Mouse (Mus musculus) CD4-positive helper T cell, adult 2 months (primary cell): Measurements from ENCODE around the gene Jmjd6.
"Not testable (repeated sequence)": the region's sequence is repeated elsewhere in the genome, so short reads cannot be mapped to it uniquely, and the experiment has no call there.

ENCODE experiments used
- DNase-seq: peaks from one replicate; pipeline ENCODE4 v3.0.0-alpha.2; 2012; ENCODE audit warnings: low read depth, missing footprints, low spot score

Gene Jmjd6

DNA sequence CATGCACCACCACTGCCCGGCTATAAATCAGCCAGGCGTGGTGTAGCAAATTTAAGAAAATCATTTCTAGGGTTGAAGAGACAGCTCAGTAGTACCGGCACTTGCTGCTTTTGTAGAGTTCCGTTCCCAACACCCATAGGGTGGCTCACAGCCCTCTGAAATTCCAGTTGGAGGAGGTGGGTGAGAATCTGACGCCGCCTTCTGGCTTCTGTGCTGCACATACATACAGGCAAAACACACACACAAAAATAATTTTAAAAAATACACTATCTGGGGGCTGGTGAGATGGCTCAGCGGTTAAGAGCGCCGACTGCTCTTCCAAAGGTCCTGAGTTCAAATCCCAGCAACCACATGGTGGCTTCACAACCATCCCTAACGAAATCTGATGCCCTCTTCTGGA lies 19.4 kb downstream of the Jmjd6 start:
- not testable (repeated sequence) for DNase-seq

DNA sequence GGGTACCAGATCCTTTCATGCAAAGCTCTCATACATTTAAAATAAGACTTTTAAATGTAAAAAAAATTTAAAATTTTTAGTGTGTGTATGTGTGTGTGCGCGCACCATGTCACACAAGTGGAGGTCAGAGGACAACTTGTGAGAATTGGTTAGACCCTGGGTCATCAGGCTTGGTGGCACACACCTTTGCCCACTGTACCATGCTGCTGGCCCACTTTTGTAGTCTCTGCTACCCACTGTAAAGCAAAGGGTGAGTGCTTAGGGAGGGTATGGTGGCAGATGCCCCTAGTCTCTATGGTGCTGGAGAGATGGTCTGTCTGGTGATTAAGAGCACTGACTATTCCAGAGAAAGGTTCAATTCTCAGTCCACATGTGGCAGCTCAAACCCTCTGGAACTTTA lies 20.0 kb downstream of the Jmjd6 start:
- DNase-seq, result no peak

DNA sequence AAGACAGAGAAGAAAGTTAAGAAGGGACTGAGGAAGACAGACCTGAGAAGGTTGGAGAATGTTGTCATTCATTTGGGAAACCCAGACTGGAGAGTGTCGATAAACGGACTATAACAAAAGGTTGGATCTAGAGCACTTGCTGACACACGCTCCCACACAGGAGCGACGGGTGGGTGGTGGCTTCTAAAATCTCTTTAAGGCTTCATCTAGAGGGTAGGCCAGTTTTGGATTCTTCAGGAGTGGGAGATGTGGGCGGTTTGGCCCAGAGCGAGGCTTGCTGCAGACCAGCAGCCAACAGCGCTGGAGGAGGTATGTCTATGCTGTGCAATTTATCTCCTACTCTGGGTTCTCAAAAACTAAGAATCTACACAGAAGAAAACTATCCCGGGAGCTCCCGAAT lies 20.6 kb downstream of the Jmjd6 start:
- DNase-seq, result no peak

DNA sequence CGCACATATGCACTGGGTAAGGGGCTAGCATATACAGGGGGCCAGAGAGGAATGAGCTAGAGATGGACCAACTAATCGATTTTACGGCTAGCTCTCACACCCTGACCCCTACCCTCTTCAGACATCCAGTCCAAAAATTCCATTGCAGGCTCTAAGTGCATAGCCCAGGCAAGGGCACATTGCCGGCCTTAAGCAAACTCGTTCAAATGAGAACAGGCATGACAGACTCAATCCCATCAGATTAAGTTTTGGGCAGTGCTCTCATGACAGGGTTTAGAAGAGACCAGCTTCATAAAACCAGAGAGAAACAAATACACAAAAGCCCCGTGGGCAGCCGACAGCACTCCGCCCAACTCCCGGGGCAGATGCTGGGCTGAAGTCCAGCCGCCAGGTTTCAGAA lies 21.0 kb downstream of the Jmjd6 start:
- DNase-seq, result no peak

DNA sequence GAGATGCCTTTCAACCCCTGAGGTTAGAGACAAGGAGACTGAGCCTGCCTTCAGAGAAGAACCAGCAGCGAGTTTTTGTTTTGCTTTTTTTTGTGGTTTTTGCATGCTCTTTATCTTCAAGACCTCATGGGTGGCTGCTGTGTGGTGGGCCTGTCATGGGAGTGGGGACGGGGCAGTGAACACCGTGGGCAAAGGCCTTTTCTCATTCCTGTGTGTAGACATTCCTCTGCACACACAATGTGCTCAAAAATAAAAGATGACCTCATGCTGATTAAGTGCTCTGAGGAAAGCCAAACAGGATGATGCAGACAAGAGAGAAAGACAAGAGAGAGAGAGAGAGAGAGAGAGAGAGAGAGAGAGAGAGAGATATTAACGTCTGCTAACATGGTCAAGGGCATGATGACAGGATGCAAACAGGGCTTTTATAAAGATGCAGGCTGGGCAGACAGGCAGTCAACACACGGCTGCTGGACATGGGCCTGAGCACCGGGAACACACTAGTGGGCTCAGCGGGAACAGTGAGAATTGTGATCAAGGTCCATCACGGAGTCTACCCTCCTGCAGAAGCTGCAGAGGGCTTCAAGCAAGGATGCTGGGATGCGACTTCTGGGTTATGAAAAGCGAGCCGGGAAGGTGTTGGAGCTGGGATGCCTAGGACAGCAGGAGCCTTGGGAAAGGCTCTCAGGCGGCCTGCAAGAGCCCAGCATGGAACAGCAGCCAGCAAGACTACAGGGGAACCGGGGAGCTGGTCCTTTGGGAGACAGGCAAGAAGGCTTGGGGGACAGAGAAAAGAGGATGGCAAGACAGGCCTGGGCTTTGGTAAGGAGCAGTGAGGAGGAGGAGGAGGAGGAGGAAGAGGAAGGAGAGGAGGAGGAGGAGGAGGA lies 21.9 kb downstream of the Jmjd6 start:
- DNase-seq, result no peak

DNA sequence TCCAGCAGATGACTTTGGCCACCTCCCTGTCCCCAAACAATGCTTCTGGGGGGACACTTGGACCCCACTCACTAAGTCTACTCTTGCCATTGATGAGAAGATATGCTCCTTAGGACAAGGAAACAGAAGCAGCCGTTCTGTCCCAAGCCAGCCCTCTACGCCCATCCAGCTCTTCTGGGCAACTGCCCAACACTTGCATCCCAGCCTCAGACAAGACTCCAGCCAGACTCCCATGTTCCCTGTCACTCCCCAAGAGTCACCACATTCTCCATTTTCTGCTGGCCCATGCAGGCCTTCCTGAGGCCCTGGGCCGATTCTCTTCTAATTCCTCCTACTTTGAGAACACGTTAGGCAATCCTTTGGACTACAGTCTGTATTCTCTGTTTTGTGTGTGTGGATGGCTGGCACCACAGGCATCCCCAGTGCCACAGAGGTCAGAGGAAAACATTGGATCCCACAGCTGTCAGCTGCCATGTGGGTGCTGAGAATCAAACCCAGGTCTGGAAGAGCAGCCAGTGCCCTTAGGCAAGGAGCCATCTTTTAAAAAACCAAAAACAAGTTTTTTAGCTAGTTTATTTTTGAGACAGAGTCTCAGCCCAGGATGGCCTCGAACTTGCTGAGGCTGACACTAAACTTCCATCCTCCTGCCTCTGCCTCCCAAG lies 23.2 kb downstream of the Jmjd6 start:
- no peak for DNase-seq

DNA sequence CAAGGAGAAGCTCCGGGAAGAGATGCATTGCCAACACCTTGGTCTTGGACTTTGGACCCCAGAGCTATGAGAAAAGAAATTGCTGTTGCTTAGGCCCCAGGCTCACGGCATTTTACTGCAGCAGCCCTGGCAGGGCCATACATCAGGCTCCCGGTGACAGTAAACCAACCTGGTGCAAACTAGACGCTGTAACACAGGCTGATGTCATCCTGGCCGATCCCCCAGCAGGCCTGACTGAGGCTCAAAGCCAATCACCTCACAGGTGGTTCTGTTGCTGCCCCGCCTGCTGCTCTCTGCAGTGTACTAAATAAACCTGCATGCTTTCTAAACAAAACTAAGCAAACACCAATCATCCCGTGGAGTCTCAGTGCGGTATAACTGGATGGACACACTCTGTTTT lies 24.5 kb downstream of the Jmjd6 start:
- no peak for DNase-seq

DNA sequence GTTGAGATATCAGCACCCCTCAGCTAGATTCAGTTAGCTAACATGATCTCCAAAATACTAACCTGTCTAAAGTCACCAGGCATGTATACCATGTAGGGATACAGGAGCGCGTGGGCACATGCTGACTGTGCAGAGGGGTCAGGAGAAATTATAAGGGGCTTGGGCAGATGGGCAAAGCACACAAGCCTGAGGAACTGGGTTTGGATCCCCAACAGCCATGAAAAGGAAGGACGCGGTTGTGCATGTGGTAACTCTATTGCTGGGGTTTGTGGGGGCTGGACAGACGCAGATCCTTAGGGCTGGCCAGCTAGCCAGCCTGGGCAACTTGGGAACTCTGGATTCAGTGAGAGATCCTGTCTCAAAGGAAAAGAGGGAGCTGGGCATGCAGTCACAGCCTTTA lies 25.7 kb downstream of the Jmjd6 start:
- no peak for DNase-seq

DNA sequence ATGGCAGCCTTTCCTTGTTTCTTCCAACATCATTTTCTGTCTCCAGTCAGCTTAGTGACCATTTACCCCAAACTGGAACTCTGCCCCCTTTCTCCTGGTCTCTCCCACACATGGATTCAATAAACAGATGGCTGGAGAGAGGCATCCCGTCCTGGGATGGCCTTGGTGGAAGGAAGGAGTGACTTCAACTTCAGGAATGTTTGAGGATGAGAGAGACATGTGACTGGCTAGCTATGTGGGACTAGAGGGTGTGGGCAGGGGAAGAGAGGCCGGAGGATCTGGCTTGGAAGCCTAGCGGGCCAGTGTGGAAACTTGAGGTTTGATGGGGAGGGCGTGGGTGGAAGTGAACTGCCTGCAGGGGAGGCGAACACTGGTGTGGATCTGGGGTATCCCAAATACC lies 26.5 kb downstream of the Jmjd6 start:
- no peak for DNase-seq

DNA sequence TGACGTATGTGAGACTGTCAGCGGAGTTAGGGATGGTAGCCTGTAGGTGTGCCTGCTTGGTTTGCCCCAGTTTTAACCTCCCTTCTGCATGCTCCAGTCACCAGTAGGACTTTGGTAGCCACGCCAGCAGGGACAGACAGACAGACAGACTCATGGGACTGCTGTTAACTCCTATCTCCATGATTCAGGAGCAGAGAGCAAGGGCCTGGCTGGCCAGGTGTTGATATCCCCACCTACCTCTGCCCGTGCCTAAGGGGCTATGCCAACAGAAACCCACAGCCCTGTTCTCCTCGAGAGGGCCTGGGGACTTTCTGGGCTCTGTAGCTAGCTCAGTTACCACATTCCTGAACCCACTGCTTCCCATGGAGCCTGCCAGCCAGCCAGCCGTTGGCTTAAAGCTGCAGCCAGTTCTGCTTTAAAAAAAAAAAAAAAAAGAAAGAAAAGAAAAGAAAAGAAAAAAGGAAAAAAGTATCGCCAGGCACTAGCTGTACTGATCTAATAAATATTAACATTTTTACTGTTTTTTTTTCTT lies 28.3 kb downstream of the Jmjd6 start:
- no peak for DNase-seq

DNA sequence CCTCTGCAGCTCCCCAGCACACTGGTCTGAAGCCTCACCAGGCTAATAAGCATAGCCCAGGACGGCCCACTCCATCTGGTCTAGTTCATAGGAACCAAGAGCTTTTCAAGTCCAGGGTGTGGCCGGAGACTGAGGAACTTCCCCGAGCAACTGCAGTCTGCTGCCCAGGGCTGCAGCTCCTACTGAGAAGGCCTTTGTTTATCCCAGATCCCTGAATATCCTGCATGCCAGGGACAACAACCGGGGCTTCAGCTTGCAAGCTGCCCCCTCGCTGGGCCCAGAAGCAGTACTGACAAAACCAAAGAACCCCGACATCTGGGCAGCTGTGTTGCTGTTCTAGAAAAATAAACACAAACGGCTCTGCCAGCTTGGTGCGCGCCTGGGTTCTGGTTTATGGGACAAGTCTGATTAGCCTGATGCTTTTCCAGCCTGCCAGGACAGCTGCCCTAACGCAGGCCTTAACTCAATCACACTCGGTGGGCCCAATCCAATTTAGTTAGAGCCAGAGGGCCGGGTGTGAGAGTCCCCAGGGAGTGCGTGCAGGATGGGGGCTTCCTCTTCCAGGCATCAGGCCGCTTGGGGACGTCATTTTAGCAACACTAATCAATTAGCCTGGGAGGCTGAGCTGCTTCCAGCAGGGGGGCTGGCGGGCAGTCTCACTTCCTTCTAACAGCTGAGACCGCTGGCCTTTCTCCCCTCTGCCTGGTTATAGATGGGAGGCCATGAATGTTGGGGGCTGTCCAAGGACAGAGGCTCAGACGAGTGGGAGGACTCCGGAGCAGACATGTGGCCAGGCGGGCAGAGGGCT lies 29.0 kb downstream of the Jmjd6 start:
- no peak for DNase-seq

DNA sequence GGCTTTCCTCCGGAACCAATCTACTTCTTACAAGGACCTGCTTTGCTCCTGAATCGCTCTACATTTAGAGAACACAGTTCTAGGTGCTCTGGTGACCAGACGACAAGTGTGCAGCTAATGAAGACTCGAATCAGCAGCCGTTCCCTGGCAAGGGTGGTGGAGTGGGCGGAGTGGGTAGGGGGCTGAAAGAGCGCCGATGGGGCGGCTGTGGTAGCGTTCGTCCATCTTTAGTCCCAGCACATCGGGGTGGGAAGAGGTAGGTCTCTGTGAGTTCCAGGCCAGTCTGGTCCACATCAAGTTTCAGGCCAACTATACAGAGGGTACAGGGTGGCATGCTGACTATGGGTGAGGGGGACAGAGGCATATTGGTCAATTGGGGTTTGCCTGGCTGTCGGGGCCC lies 29.6 kb downstream of the Jmjd6 start:
- no peak for DNase-seq

DNA sequence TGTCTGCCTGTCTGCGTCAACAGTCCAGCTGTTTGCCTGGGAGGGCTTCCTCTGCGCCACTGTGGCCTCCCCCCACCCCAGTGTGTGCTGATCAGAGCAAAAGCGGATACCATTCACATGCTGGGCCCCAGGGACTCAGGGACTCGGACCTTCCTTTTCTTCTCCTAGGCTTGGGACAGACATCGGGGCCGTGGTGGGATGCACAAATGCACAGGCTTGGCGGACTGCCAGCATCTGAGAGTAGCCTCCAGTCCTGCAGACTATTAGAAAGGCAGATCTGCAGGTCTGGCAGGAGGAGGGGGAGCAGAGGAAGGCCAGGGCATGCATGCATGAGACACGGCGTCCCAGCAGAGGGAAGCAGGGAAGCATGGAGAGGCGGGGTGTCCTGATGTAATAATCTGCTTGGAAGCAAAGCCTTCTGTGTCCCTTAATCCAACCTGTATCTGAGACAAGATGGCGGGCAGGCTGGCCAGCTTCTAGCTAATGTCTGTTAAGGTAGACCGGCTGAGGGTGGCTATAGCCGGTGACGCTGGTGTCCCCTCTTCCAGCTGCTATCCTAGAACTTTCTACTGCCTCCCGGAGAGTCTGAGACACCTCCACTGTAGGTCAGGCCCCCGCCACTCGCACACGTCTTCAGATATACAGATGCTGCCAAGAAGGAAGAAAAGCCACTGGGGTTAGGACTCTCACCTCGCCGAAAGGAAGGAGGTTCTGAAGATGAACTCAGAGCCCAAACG lies 30.3 kb downstream of the Jmjd6 start:
- DNase-seq, result no peak

DNA sequence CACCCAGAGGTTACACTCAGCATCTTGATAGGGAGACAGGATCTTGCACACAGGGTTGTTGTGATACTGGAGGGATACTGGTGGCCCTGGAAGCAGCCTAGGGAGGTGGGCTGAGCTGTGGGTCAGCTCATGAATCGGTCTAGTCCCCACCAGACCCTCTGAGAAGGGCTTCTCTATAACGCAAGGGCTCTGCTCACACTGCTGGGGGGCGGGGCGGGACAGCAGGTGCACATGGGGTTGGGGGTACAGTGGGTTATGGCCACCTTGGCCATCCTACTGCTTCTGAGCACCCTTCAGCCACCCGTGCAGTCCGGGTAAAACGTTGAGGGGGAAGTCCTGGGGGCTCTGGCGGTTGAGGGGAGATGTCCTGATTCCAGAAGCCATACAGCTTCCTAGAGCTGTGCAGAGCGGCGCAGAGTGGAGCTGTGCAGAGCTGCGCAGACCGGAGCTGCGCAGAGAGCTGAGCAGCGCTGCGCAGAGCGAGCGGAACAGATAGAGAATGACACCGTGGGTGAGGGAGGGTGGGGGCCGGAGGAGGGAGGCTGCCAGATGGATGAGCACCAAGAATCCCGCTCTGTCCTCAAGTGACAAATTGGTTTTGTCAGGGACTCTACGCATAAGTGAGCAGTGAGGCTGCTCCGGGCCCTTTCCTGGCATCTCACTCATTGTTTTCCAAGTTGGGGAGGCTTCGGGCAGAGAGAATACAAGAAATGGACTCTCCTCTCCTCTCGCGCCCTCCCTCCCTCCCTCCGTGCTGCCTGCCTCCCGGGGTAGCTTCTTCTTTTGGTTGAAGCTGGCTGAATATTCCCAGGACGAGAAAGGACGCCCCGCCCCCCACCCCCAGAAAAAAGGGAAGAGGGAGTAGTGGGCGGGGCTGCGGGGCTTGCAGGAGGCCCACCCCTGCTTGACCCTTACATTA lies 32.0 kb downstream of the Jmjd6 start:
- DNase-seq, result peak; percentile 76

DNA sequence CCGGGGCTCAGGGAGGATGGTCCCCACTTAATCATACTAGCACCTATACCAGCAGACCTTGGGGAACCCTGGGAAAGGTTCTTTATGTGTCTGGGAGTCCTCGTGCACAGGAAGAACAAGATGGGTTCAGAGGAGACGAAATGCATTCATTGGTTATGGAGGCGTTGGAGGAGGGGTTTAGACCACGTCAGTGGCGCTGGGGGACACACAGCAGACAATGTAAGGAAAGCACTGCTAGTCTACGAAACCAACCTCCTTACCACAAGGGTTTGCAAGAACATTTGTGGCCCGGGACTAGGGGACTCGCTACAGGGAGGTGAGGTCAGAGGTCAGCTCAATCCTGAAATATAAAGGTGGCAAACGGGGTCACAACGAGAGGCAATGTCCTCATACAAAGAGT lies 32.7 kb downstream of the Jmjd6 start:
- DNase-seq, result no peak

DNA sequence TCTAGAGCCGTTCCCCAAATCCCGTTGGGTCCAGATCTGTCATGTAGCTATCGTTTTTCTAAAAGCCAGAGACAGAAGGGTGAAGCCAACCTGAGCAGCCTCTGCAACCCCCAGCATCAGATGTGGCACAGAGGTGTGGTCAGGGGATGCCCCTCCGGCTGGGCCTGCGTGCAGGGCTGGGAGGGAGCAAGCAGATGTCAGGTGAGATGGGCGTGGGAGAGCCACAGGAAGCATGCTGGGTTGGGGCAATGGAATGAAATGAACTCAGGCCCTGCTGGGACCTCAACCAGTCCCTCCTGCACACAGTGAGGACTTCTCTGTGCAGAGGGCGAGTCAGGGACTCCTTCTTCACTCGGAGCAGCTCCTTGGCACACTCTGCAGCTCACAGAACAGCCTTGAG lies 33.7 kb downstream of the Jmjd6 start:
- DNase-seq, result peak; percentile 48

DNA sequence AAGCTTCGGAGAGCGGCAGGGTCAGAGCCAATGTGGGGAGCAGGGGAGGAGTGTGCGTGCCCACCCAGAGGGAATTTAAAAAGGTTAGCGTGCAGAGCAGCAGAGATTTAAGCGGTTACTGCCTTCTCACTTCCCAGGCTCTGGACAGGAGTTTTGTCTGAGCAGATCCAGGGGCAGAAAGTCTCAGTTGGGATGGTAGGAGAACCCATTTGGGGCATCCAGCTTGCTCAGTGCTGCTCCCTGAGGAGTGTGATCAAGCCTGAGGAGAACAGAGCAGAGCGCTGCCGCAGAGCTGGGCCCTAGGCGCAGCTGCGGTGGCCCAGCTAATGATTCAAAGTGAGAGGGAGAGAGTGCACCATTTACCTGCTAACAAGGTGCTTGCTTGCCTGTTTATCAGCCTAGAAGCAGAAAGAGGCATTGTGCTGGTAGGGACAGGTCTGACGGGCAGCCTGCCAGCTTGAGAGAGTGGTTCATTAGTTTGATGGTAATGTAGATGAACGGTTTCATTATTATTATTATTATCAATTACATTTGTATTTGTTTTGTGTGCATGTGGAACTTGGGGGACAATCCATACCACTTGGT lies 34.3 kb downstream of the Jmjd6 start:
- no peak for DNase-seq

DNA sequence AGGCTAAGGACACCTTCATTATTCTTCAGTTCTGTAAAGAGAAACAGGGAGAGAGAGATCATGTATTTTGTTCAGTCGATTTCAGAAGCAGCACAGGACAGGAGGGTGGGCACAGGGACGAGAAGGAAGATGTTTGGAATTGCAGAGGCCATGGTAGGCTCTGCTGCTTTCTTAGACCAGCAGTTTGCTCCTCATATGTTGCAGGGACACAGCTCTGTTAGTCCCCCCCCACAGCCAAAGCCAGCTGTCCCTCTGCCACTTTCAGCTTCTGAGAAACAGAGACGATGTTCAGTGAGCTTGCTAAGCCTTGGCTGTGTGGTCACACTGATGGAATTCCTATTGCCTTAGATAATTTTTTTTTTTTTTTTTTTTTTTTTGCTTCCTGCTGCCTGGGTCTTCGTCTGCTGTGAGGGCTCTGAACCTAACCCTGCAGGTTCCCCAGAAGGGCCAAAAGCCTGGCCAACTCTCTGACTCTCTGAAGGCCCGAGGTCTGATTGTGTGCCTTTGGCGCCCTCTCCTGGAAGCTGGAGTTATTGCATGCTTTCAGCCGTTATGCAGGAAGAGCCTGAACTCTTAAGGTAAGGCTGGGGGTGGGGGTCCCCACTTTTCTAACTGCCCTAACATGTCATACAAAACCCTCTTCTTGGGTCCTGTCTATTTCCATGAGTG lies 35.2 kb downstream of the Jmjd6 start:
- peak; percentile 71 for DNase-seq

DNA sequence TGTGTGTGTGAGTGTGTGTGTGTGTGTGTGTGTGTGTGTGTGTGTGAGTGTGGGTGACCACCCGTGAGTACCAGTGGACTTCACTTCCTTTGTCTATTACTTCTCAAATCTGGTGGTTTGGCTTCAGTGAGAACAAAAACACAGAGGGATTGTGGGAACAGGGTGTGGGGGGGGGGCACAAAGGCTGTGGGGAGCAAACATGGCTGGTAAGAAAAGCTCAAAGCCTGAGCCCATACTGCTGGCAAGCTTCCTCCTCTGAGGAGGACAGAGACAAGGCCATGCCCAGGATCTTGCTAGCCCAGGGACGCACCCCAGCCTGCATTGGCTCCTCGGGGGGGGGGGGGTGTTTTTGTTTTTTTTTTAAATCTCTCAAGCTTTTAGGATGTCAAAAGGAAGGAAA lies 35.7 kb downstream of the Jmjd6 start:
- DNase-seq, result no peak
